Mouse (Mus musculus): ENCODE data around the gene Bbs7.

Bbs7 gene

DNA sequence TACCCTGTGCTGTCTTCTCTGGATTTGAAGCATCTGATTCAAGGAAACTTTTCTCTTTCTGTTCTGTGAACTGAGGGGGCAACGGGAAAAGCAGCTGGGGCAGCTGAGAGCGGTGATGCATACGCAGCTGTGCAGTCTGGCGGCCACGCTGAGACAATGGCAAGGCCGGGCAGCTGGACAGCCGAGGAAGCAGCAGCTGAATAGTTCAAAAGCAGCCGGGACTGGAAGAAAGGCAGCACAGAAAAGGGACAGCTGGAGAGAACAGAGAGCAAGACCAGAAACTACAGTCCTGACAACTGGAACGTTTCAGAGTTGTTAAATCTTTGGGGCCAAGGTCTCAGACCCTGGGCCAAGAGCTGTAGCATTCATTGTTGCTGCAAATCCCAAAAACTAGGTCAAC lies 61.9 kb downstream of the Bbs7 start:
- DNase-seq (ENCODE audit: low spot score) = no peak

- no peak for DNase-seq (ENCODE audit: low spot score)
Observed at GRCm38 (mm10) chr3:36544961-36545360, 68.3 kb downstream of the Bbs7 start.

GRCm38 (mm10) chr3:36541399-36541798 lies 71.9 kb downstream of the Bbs7 start:
- DNase-seq (ENCODE audit: low spot score) = no peak

DNA sequence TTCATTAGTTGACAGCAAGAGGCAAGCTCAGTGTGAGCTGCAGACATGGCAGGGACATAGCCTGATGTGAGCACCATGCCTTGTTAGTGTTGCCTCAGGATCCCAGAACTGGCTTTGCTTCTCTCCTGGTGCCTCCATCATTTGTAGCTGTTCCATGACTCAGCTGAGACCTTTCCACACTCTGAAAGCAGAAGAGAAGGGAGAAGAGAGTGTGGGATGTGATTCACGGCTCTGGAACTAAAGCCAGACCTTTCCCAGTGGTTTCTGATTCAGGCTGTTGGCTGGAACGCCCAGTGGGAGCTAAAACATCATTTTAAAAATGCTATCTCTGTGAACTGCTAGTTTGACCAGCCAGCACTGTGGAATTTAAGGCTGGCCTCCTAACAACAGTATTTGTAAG lies 72.5 kb downstream of the Bbs7 start:
- DNase-seq (ENCODE audit: low spot score) = no peak

DNA sequence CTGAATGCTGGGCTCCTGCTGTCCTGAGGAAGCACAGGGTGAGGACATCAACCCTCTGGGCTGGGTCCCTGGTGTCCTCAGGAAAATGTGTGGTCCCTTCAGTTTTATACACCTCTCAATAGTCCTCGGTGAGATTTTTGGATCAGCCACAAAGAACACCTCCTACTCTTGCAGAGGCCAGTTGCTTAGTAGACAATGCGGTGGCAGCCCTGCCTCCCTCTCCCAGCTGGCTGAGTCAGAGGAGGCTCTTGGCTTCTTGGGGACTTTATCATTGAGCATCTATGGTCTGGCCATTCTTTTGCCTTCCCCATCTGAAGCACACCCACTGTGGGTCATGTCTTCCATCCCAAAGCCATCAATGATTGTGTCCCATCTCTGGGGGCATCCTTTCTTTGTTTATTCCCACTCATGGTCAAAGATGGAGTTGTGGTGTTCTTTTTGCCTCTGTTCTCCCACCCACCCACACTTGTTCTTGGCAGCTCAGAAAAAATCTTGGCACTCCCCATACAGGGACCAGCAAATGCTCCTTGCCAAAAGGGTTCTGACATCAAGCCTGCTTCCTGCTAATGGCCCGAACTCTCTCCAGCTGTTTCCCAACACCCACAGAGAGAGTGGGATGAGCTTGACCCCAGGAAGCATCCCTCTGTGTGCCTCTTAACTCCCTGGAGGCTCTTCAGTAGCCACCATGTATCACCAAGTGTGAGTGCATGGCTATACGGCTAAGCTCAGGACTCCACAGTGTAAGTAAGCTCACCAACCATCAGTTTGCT lies 75.4 kb downstream of the Bbs7 start:
- no peak for DNase-seq (ENCODE audit: low spot score)

GRCm38 (mm10) chr3:36536041-36536440 lies 77.2 kb downstream of the Bbs7 start:
- no peak for DNase-seq (ENCODE audit: low spot score)

GRCm38 (mm10) chr3:36533201-36533672 lies 80.0 kb downstream of the Bbs7 start:
- DNase-seq (ENCODE audit: low spot score) = peak; percentile 80

- DNase-seq (ENCODE audit: low spot score) = peak; percentile 53
Observed at GRCm38 (mm10) chr3:36532738-36533137, 80.5 kb downstream of the Bbs7 start.

DNA sequence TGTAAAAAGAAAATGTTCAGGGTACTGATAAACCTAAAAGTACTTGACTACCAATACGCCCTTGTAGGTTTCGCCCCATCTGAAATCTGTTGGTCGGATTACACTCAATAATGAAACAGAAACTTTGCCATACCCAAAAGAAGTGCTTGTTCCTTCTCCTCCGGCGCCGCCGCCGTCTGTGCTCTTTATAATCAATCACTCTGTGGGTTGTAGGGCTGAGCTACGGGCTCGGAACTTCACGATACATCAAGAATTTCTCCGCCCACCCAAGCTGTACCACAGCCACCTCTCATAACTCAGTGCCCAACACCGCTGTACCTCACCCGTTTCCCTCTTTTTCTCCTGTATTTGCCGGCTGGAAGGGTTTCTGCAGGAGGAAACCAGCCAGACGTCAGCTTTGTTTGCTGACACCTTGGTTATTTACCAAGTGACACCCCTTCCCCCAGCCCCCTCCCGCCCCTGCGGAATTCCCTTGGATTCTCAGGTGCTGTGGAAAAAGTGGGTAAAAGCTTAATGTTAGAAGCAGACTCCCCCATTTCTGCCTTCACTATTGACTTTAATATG lies 81.2 kb downstream of the Bbs7 start:
- DNase-seq (ENCODE audit: low spot score) = peak; percentile 37

DNA sequence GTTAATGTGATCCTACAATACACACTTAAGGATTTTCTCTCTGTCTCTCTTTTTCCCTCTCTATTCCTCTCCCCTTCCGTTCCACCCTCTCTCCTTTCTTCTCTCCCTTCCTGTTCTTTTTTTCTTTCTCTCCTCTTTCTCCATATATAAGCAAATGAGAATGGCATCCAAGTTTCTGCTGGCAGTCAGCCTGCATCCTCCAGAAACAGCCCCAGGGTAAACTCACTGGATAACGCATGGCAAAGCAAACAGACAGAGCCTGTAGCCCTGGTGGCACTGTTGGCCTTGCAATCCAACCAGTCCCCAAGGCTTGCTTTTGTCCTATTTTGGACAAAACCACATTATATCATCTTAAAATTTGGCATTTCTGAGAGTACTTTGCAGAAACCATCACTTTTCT lies 82.0 kb downstream of the Bbs7 start:
- no peak for DNase-seq (ENCODE audit: low spot score)

GRCm38 (mm10) chr3:36530781-36531180 lies 82.5 kb downstream of the Bbs7 start:
- no peak for DNase-seq (ENCODE audit: low spot score)

DNA sequence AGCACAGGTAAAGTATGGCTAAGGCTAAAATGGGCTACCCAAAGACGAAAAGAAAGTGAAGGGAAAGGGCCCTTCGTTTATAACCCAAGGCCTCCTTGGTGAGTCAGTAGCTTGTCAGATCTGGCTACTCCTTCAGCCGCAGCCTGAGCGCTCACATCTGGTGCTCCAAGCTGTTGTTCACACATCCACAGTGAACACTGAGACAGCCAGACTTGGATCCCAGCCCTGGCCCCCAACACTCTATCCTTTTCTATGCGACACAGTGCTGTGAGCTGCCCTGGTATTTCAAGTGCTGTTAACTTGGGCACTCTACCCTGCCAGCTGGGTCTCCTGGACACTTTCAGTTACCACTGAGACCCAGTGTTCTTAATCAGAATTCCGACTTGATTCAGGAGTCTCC lies 82.9 kb downstream of the Bbs7 start:
- DNase-seq (ENCODE audit: low spot score) = no peak

- no peak for DNase-seq (ENCODE audit: low spot score)
Observed at GRCm38 (mm10) chr3:36524466-36524865, 88.8 kb downstream of the Bbs7 start.
